Comparison of ENCODE assay signal across 10 mouse cellular contexts in genomic region chr3:145293207-145293606, GRCm38 (mm10). TPM values are rescaled to one million over a fixed set of nuclear protein-coding genes. Genes with fewer than 3 reads are reported as not detected.
DNase-seq lines count a peak whose midpoint lies in the region; ATAC-seq and TF ChIP-seq lines count a peak whose summit lies in the region.
"Had no signal": no experiment of that assay in that cellular context is flagged by ENCODE, and none has a peak within 500 bp of the region (broad histone marks: within the 10 kb centered on the region; RNA-seq: fewer than 3 reads in every experiment).

No protein-coding gene starts in this region.

- 2% methylated on average over 9 of the region's 9 CpGs for WGBS in heart, embryonic 11.5 days (ENCODE audit: insufficient replicate concordance)
- WGBS in limb, embryonic 12.5 days: 2% methylated on average over 9 of the region's 9 CpGs
- WGBS in midbrain, postnatal 0 days: 6% methylated on average over 9 of the region's 9 CpGs

- no peak for ATAC-seq in heart, embryonic 11.5 days (replicated peaks; ENCODE audit: insufficient number of reproducible peaks, low FRiP score, low TSS enrichment)
- ATAC-seq in limb, embryonic 12.5 days (ENCODE audit: insufficient number of reproducible peaks, insufficient read depth, low FRiP score, low TSS enrichment, low read depth): no peak; the same call in 1 of the 2 replicates
- no peak; the same call in 1 of the 2 replicates for ATAC-seq in midbrain, postnatal 0 days (ENCODE audit: low FRiP score)

- DNase-seq in cerebellum, postnatal 10 days: peak; percentile 13 to 34
- no peak for DNase-seq in cerebellum, adult 11 months
- DNase-seq in MN1 (ENCODE audit: low spot score): peak; percentile 24
- peak; percentile 28 for DNase-seq in midbrain, postnatal 0 days (ENCODE audit: low spot score)
- no peak for DNase-seq in cerebellum, adult 18-20 months
- DNase-seq in layer of hippocampus, adult 18-20 months (ENCODE audit: low spot score in 2 of 2): no peak

- H3K9ac ChIP-seq in heart, embryonic 11.5 days (ENCODE audit: low read depth, low read length): peak overlapping the region; percentile 62
- H3K9ac ChIP-seq in limb, embryonic 12.5 days (replicated peaks): peak overlapping the region; percentile 60
- H3K9ac ChIP-seq in midbrain, postnatal 0 days (replicated peaks; ENCODE audit: low read length, poor library complexity, severe bottlenecking): peak overlapping the region; percentile 51

- H3K27ac ChIP-seq in heart, embryonic 11.5 days (ENCODE audit: low read depth, low read length): no peak overlapping the region
- peak overlapping the region; percentile 64 for H3K27ac ChIP-seq in limb, embryonic 12.5 days
- no peak overlapping the region for H3K27ac ChIP-seq in midbrain, postnatal 0 days (ENCODE audit: low read depth, low read length)

- peaks cover 14% of the 10 kb centered on the region for H3K4me1 ChIP-seq in heart, embryonic 11.5 days (ENCODE audit: control insufficient read depth, insufficient read depth, low read length)
- H3K4me1 ChIP-seq in limb, embryonic 12.5 days (replicated peaks): peaks cover 23% of the 10 kb centered on the region
- peaks cover 7% of the 10 kb centered on the region; the same call in 1 of the 2 replicates for H3K4me1 ChIP-seq in midbrain, postnatal 0 days (ENCODE audit: insufficient read depth, low read length)

- no peak for TF ChIP-seq CTCF in midbrain, postnatal 0 days (IDR thresholded peaks at IDR 0.05)

- H3K4me2 ChIP-seq in heart, embryonic 11.5 days: peak overlapping the region; percentile 91
- H3K4me2 ChIP-seq in limb, embryonic 12.5 days: peak overlapping the region; percentile 89
- peak overlapping the region; percentile 83 for H3K4me2 ChIP-seq in midbrain, postnatal 0 days (ENCODE audit: low read depth, low read length, poor library complexity, severe bottlenecking)

- H3K9me3 ChIP-seq in heart, embryonic 11.5 days (replicated peaks; ENCODE audit: control insufficient read depth, low read length): no peaks in the 10 kb centered on the region
- H3K9me3 ChIP-seq in limb, embryonic 12.5 days: no peaks in the 10 kb centered on the region
- H3K9me3 ChIP-seq in midbrain, postnatal 0 days (ENCODE audit: low read length): no peaks in the 10 kb centered on the region

- peak overlapping the region; percentile 45 for H3K4me3 ChIP-seq in heart, embryonic 11.5 days (ENCODE audit: low read depth, low read length)
- peak overlapping the region; percentile 44 for H3K4me3 ChIP-seq in limb, embryonic 12.5 days (replicated peaks)
- H3K4me3 ChIP-seq in midbrain, postnatal 0 days (ENCODE audit: low read depth, low read length): peak overlapping the region; percentile 37

- peaks cover 12% of the 10 kb centered on the region; the same call in 1 of the 2 replicates for H3K27me3 ChIP-seq in heart, embryonic 11.5 days (ENCODE audit: control insufficient read depth, insufficient read depth, low read length)
- peaks cover 4% of the 10 kb centered on the region for H3K27me3 ChIP-seq in limb, embryonic 12.5 days
- H3K27me3 ChIP-seq in midbrain, postnatal 0 days (ENCODE audit: insufficient read depth, low read length): no peaks in the 10 kb centered on the region

- H3K36me3 ChIP-seq in heart, embryonic 11.5 days (ENCODE audit: control insufficient read depth, insufficient read depth, low read length): no peaks in the 10 kb centered on the region
- H3K36me3 ChIP-seq in limb, embryonic 12.5 days: no peaks in the 10 kb centered on the region
- no peaks in the 10 kb centered on the region for H3K36me3 ChIP-seq in midbrain, postnatal 0 days (ENCODE audit: insufficient read depth, low read length)

RNA-seq across cellular contexts. Expression of gene Col24a1, which starts 0.9 kb away (rescaled TPM):
- polyA plus RNA-seq in heart, embryonic 11.5 days (2014; fragmentation: Nextera tagmentation; extraction: Ambion mirVana): 0.36 and 0.54 TPM in 2 replicates
- polyA plus RNA-seq in limb, embryonic 12.5 days (2016; fragmentation: Nextera tagmentation; extraction: Ambion mirVana): 2.0 and 2.7 TPM in 2 replicates
- total RNA-seq in midbrain, postnatal 0 days (2014; rRNA removed): 0.47 and 1.1 TPM in 2 replicates
- polyA plus RNA-seq in midbrain, postnatal 0 days (2015; fragmentation: Nextera tagmentation; extraction: Ambion mirVana): 0.47 and 0.79 TPM in 2 replicates
- under 1 TPM; 0.13 to 0.35 TPM for total RNA-seq in layer of hippocampus, adult 18-20 months (2021)
- total RNA-seq: common myeloid progenitor, adult 5-6 weeks; neutrophil, adult 5-6 weeks had no signal

Comparison
In these comparisons a context has a peak if more than half of its experiments do, and no peak if none do; other contexts are left out.
1. DNase-seq: peak in cerebellum, postnatal 10 days (2 of 2), MN1 (single experiment) and midbrain, postnatal 0 days (single experiment); none in cerebellum, adult 11 months (single experiment), cerebellum, adult 18-20 months (0 of 2) and layer of hippocampus, adult 18-20 months (0 of 2).
2. Peak in every context shown above with its lines, with median percentiles within 50 percentile points of each other: H3K4me2 ChIP-seq, H3K4me3 ChIP-seq and H3K9ac ChIP-seq.